Mouse (Mus musculus): Measurements from ENCODE around the gene Cers6. TPM values are rescaled to one million over a fixed set of nuclear protein-coding genes. Genes with fewer than 3 reads are reported as not detected.

Gene Cers6
- polyA plus RNA-seq, 1 experiment from 2014 or later: 21.5 TPM

GRCm38 (mm10) chr2:68863561-68863960 is 2.3 kb downstream of the Cers6 start:
- peak overlapping the region; percentile 87 for H3K4me2 ChIP-seq (replicated peaks; ENCODE audit: low read depth)
- no peaks in the 10 kb centered on the region for H3K9me3 ChIP-seq (ENCODE audit: control insufficient read depth)
- ATAC-seq: no peak
- no peak for TF ChIP-seq CTCF (IDR thresholded peaks at IDR 0.05; ENCODE audit: low read depth)
- H3K27me3 ChIP-seq (replicated peaks; ENCODE audit: control insufficient read depth, insufficient read depth, low read length): no peaks in the 10 kb centered on the region
- H3K9ac ChIP-seq (ENCODE audit: low read depth, low read length): no peak overlapping the region
- WGBS: 12% methylated on average over 6 of the region's 6 CpGs
- H3K4me3 ChIP-seq (ENCODE audit: low read depth, low read length): peak overlapping the region; percentile 87
- H3K27ac ChIP-seq (ENCODE audit: low read depth, low read length): no peak overlapping the region
- H3K4me1 ChIP-seq (replicated peaks; ENCODE audit: control insufficient read depth, insufficient read depth, low read length): 0 out of 2 replicates have a peak, but pooled peaks cover 4% of the 10 kb centered on the region
- H3K36me3 ChIP-seq (ENCODE audit: control insufficient read depth, insufficient read depth): no peaks in the 10 kb centered on the region

- 41% methylated on average over 2 of the region's 2 CpGs for WGBS
- peak overlapping the region; percentile 87 for H3K4me2 ChIP-seq (replicated peaks; ENCODE audit: low read depth)
These were observed 3.1 kb downstream of the Cers6 start for GRCm38 (mm10) chr2:68864366-68864765.

DNA sequence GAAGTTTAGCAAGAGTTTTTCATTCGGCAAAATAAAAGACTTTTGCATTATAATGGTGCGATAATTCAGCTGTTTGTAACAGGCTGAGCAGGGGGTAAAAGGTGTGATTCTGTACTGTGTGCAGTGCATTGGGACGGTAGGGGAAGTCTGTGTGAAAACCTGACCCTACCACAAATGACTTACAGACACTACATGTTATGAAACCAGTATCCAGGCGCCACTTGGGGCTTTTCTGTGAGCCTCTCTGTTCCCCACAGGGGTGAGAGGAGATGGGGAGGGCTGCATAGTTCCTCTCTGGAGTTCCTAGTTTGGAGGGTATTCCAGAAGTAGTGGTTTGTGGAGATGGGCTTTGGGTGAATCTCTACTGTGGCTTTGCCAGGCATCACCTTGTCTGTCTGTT is 5.9 kb downstream of the Cers6 start:
- Histone ChIP-seq H3K4me3 (ENCODE audit: low read depth, low read length) (no peak overlapping the region), H3K4me1 (replicated peaks; ENCODE audit: control insufficient read depth, insufficient read depth, low read length) (peaks cover 8% of the 10 kb centered on the region; the same call in 1 of the 2 replicates), H3K4me2 (replicated peaks; ENCODE audit: low read depth) (no peak overlapping the region), H3K9ac (ENCODE audit: low read depth, low read length) (no peak overlapping the region), H3K36me3 (ENCODE audit: control insufficient read depth, insufficient read depth) (no peaks in the 10 kb centered on the region), H3K27ac (ENCODE audit: low read depth, low read length) (no peak overlapping the region), H3K27me3 (replicated peaks; ENCODE audit: control insufficient read depth, insufficient read depth, low read length) (no peaks in the 10 kb centered on the region), H3K9me3 (ENCODE audit: control insufficient read depth) (no peaks in the 10 kb centered on the region)
- TF ChIP-seq CTCF (IDR thresholded peaks at IDR 0.05; ENCODE audit: low read depth): no peak
- ATAC-seq: no peak
- WGBS: 61% methylated on average over 4 of the region's 4 CpGs

More at GRCm38 (mm10) chr2:68864366-68864765, 3.1 kb downstream of the Cers6 start:
- no peak for ATAC-seq
- Histone ChIP-seq H3K27me3 (replicated peaks; ENCODE audit: control insufficient read depth, insufficient read depth, low read length) (no peaks in the 10 kb centered on the region), H3K4me3 (ENCODE audit: low read depth, low read length) (no peak overlapping the region), H3K27ac (ENCODE audit: low read depth, low read length) (no peak overlapping the region), H3K9ac (ENCODE audit: low read depth, low read length) (no peak overlapping the region), H3K4me1 (replicated peaks; ENCODE audit: control insufficient read depth, insufficient read depth, low read length) (0 out of 2 replicates have a peak, but pooled peaks cover 8% of the 10 kb centered on the region), H3K36me3 (ENCODE audit: control insufficient read depth, insufficient read depth) (no peaks in the 10 kb centered on the region), H3K9me3 (ENCODE audit: control insufficient read depth) (no peaks in the 10 kb centered on the region)
- TF ChIP-seq CTCF (IDR thresholded peaks at IDR 0.05; ENCODE audit: low read depth): no peak

- TF ChIP-seq CTCF (IDR thresholded peaks at IDR 0.05; ENCODE audit: low read depth): no peak
- peak overlapping the region; percentile 68 for H3K27ac ChIP-seq (ENCODE audit: low read depth, low read length)
- 39% methylated on average over 17 of the region's 17 CpGs for WGBS
- no peaks in the 10 kb centered on the region for H3K27me3 ChIP-seq (replicated peaks; ENCODE audit: control insufficient read depth, insufficient read depth, low read length)
- H3K9ac ChIP-seq (ENCODE audit: low read depth, low read length): no peak overlapping the region
- H3K4me2 ChIP-seq (replicated peaks; ENCODE audit: low read depth): peak overlapping the region; percentile 30
- H3K36me3 ChIP-seq (ENCODE audit: control insufficient read depth, insufficient read depth): no peaks in the 10 kb centered on the region
- no peak overlapping the region for H3K4me3 ChIP-seq (ENCODE audit: low read depth, low read length)
- peaks cover 11% of the 10 kb centered on the region; the same call in 1 of the 2 replicates for H3K4me1 ChIP-seq (replicated peaks; ENCODE audit: control insufficient read depth, insufficient read depth, low read length)
- peak; percentile 74 for ATAC-seq
- H3K9me3 ChIP-seq (ENCODE audit: control insufficient read depth): no peaks in the 10 kb centered on the region
These were observed 9.9 kb downstream of the Cers6 start for GRCm38 (mm10) chr2:68870999-68871780.

DNA sequence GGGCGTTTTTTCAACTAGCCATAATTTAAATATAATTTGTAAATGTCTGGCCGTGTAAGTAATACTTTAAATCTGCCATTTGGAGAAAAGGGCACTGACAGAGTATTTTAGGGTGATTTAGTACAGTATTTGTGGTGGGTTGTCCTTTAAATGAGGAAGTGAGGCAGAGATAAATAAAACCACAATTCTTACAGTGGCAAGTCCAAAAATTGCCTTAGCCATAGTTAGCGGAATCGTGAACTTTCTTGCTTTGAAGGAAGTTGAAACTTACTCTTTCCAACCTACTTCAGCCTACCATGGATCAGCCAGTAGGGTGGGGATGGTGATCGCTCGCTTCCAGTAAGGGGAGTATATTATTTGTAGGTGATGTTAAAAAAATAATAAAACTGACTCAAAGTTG is 11.8 kb downstream of the Cers6 start:
- no peak overlapping the region for H3K27ac ChIP-seq (ENCODE audit: low read depth, low read length)
- no peak for ATAC-seq
- no peak for TF ChIP-seq CTCF (IDR thresholded peaks at IDR 0.05; ENCODE audit: low read depth)
- no peaks in the 10 kb centered on the region for H3K9me3 ChIP-seq (ENCODE audit: control insufficient read depth)
- H3K27me3 ChIP-seq (replicated peaks; ENCODE audit: control insufficient read depth, insufficient read depth, low read length): no peaks in the 10 kb centered on the region
- whole genome bisulfite sequencing: 77% methylated on average over 6 of the region's 6 CpGs
- no peak overlapping the region for H3K9ac ChIP-seq (ENCODE audit: low read depth, low read length)
- H3K4me2 ChIP-seq (replicated peaks; ENCODE audit: low read depth): no peak overlapping the region
- peaks cover 11% of the 10 kb centered on the region; the same call in 1 of the 2 replicates for H3K4me1 ChIP-seq (replicated peaks; ENCODE audit: control insufficient read depth, insufficient read depth, low read length)
- no peak overlapping the region for H3K4me3 ChIP-seq (ENCODE audit: low read depth, low read length)
- no peaks in the 10 kb centered on the region for H3K36me3 ChIP-seq (ENCODE audit: control insufficient read depth, insufficient read depth)

DNA sequence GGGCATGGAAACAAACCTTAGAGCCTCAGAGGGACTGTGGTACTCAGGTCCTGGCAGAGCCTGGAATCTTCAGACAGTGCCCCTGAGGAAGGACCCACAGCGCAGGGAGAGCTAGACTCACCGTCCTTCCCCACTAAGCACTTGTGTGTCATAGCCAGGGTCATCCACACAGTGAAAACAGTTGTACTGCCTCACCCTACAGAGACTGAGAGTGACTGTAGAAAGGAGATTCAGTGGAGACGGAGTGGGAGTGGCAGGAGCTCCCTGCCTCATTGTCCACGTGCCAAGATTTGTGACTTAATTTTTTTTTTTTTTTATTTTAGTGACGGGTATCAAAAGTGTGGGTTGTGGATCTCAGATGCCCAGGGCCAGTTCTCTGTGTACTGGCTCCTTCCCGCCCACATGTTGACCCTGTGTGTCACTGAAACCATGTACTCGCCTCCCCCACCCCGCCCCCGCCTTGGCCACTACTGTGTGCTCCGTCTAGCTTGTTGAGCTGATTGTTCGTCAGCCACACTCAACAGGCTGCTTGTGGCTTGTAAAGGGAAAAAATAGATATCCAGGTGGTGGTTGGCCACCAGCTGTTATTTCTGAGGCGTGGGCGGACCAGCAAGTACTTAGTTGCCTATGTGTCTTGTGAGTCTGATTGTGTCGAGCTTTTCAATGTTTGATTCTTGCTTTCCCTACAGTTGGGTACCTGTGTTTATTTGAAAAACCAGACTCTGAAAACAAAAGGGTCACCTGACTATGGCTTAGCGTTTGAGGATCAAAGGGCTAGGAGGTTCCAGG is 12.6 kb downstream of the Cers6 start:
- no peaks in the 10 kb centered on the region for H3K27me3 ChIP-seq (replicated peaks; ENCODE audit: control insufficient read depth, insufficient read depth, low read length)
- H3K36me3 ChIP-seq (ENCODE audit: control insufficient read depth, insufficient read depth): no peaks in the 10 kb centered on the region
- no peak for TF ChIP-seq CTCF (IDR thresholded peaks at IDR 0.05; ENCODE audit: low read depth)
- no peaks in the 10 kb centered on the region for H3K9me3 ChIP-seq (ENCODE audit: control insufficient read depth)
- H3K9ac ChIP-seq (ENCODE audit: low read depth, low read length): no peak overlapping the region
- 0 out of 2 replicates have a peak, but pooled peaks have one; percentile 23 for ATAC-seq
- H3K4me2 ChIP-seq (replicated peaks; ENCODE audit: low read depth): no peak overlapping the region
- 57% methylated on average over 15 of the region's 15 CpGs for WGBS
- H3K27ac ChIP-seq (ENCODE audit: low read depth, low read length): no peak overlapping the region
- H3K4me1 ChIP-seq (replicated peaks; ENCODE audit: control insufficient read depth, insufficient read depth, low read length): peaks cover 11% of the 10 kb centered on the region; the same call in 1 of the 2 replicates
- no peak overlapping the region for H3K4me3 ChIP-seq (ENCODE audit: low read depth, low read length)
